Mouse (Mus musculus): ENCODE data around the gene Gm21903. TPM values are rescaled to one million over a fixed set of nuclear protein-coding genes. Genes with fewer than 3 reads are reported as not detected.
"Not testable (repeated sequence)": the region's sequence is repeated elsewhere in the genome, so short reads cannot be mapped to it uniquely, and the experiment has no call there.

Gene Gm21903
- not detected in 2 replicates for polyA plus RNA-seq (2015; fragmentation: Nextera tagmentation; extraction: Ambion mirVana)

GRCm38 (mm10) chr17:39043241-39043640 lies at the start of gene Gm21903:
Gm21903 (minus strand) TSS chr17:39043341.
- ATAC-seq (ENCODE audit: low FRiP score) = no peak
- 0 out of 2 replicates have a peak, but pooled peaks cover 3% of the 10 kb centered on the region for H3K9me3 ChIP-seq
- no peaks in the 10 kb centered on the region for H3K27me3 ChIP-seq
- no peak within 1 kb of the TSS for H3K27ac ChIP-seq
- H3K36me3 ChIP-seq = no peaks in the 10 kb centered on the region
- H3K4me3 ChIP-seq = no peak within 1 kb of the TSS
- H3K9ac ChIP-seq = no peak within 1 kb of the TSS
- no peaks in the 10 kb centered on the region for H3K4me1 ChIP-seq (replicated peaks)
- no peak within 1 kb of the TSS for H3K4me2 ChIP-seq

DNA sequence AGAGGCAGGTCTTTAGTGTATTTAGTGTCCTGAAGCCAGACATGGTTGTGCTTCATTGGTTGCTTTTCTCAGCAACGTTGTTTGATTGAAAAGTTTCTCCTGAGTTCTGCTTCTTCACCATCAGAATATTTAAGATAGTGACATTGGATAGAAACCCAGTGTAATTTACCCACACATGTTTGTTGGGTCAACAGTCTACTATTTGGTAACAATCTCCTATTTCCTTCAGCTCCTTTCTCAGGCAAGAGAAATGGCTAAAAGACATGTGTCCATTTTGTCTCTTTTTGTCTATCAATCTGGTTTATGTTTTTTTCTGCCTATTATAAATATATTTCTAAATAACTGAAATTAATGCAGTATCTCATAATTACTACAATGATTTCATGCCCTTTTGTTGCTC lies 33.8 kb upstream of the Gm21903 start, which contains the start of gene Esp23:
Gene Esp23, minus strand, starts transcription at position 101 of the 400 bp plus-strand sequence.
- Histone ChIP-seq H3K4me2 (no peak within 1 kb of the TSS), H3K4me3 (no peak within 1 kb of the TSS), H3K4me1 (replicated peaks) (no peaks in the 10 kb centered on the region), H3K36me3 (no peaks in the 10 kb centered on the region), H3K9ac (no peak within 1 kb of the TSS), H3K27me3 (no peaks in the 10 kb centered on the region), H3K27ac (no peak within 1 kb of the TSS), H3K9me3 (peaks cover 11% of the 10 kb centered on the region; the same call in 1 of the 2 replicates)
- WGBS = 57% methylated on average over 1 of the region's 1 CpGs
- ATAC-seq (ENCODE audit: low FRiP score) = no peak

GRCm38 (mm10) chr17:39063641-39064040 lies 20.5 kb upstream of the Gm21903 start:
- no peak overlapping the region for H3K4me2 ChIP-seq
- no peaks in the 10 kb centered on the region for H3K36me3 ChIP-seq
- H3K4me1 ChIP-seq (replicated peaks) = no peaks in the 10 kb centered on the region
- no peaks in the 10 kb centered on the region for H3K27me3 ChIP-seq
- H3K27ac ChIP-seq = no peak overlapping the region
- no peak overlapping the region for H3K9ac ChIP-seq
- ATAC-seq (ENCODE audit: low FRiP score) = no peak
- H3K4me3 ChIP-seq = no peak overlapping the region
- H3K9me3 ChIP-seq = peaks cover 9% of the 10 kb centered on the region; the same call in 1 of the 2 replicates

DNA sequence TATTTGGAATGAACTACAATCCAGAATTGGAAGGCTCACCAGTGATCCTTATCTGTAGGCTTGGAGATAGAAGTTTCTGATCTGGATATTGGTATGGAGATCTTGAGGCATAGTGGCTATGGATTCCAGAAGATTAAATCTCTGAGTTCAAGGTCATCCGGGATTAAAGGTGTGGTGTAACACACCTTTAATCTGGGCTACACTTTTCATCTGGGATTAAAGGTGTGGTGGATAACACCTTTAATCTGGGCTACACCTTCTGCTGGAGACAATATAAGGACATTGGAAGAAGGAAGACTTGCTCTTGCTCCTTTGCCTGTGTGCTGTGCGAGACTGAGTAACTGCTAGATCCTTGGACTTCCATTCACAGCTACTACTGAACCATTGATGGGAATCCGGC lies 6.7 kb downstream of the Gm21903 start, which contains the start of gene Esp24:
Gene Esp24, plus strand, starts transcription at position 301 of the 400 bp plus-strand sequence.
- H3K9ac ChIP-seq; H3K4me3 ChIP-seq; H3K4me2 ChIP-seq; H3K4me1 ChIP-seq (replicated peaks); H3K9me3 ChIP-seq; H3K27ac ChIP-seq; H3K36me3 ChIP-seq; ATAC-seq (ENCODE audit: low FRiP score); H3K27me3 ChIP-seq: not testable (repeated sequence)
- WGBS = 88% methylated on average over 3 of the region's 3 CpGs

DNA sequence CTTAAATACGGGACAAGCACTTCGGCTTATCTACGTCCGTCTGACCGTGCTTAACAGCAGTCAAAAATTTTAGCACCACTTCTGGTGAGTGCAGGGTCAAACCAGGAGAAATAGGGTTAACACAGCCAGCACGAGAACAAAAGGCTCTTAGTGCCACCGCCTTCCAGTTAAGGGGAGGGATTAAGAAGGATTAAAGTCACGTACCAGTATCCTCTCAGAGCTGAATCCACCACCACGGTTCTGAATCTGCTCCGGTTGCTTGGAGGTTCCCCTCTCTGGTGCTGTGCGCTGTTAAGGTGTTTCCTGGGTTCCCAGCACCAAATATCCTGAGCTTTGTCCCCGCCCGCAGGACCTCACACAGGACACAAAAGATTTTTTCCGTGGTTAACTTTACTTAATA lies 26.0 kb downstream of the Gm21903 start:
- Histone ChIP-seq H3K4me2 (no peak overlapping the region), H3K4me3 (no peak overlapping the region), H3K27me3 (no peaks in the 10 kb centered on the region), H3K9me3 (peaks cover 12% of the 10 kb centered on the region), H3K4me1 (replicated peaks) (no peaks in the 10 kb centered on the region), H3K9ac (no peak overlapping the region), H3K36me3 (no peaks in the 10 kb centered on the region), H3K27ac (no peak overlapping the region)
- 65% methylated on average over 14 of the region's 14 CpGs for WGBS
- no peak for ATAC-seq (ENCODE audit: low FRiP score)

- 0 out of 2 replicates have a peak, but pooled peaks have one; percentile 24 for ATAC-seq (ENCODE audit: low FRiP score)
- 42% methylated on average over 30 of the region's 30 CpGs for WGBS
- H3K27ac ChIP-seq = no peak overlapping the region
- H3K9me3 ChIP-seq = no peaks in the 10 kb centered on the region
- H3K4me2 ChIP-seq = peak overlapping the region; percentile 48
- no peaks in the 10 kb centered on the region for H3K27me3 ChIP-seq
- no peak overlapping the region for H3K9ac ChIP-seq
- H3K4me3 ChIP-seq = peak overlapping the region; percentile 32
- no peaks in the 10 kb centered on the region for H3K36me3 ChIP-seq
- H3K4me1 ChIP-seq (replicated peaks) = no peaks in the 10 kb centered on the region
These were observed 32.2 kb downstream of the Gm21903 start for GRCm38 (mm10) chr17:39010675-39011638.

DNA sequence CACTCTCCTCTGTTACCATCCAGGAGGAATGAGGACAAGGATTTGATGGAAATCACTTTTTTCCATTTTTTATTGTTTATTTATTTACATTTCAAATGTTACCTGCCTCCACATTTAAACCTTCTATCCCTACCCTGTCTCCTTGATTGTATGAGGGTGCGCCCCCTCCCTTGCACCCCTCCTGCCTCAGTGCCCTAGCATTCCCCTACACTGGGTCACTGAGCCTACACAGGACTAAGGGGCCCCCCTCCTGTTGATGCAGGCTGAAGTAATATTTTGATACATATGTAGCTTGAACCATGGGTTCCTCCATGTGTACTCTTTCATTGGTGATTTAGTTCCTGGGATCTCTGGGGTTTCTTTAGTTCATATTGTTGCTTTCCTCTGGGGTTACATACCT lies 33.3 kb downstream of the Gm21903 start:
- WGBS = 88% methylated on average over 1 of the region's 1 CpGs
- Histone ChIP-seq H3K4me3 (no peak overlapping the region), H3K27me3 (no peaks in the 10 kb centered on the region), H3K4me2 (no peak overlapping the region), H3K27ac (no peak overlapping the region), H3K9me3 (no peaks in the 10 kb centered on the region), H3K36me3 (no peaks in the 10 kb centered on the region), H3K4me1 (replicated peaks) (no peaks in the 10 kb centered on the region), H3K9ac (no peak overlapping the region)
- ATAC-seq (ENCODE audit: low FRiP score) = no peak

Other genes with a start within 250 kb of the Gm21903 start
- gene Esp24, start 6.6 kb downstream of the Gm21903 start, polyA plus RNA-seq (2015; fragmentation: Nextera tagmentation; extraction: Ambion mirVana) = not detected in 2 replicates
- gene Esp23, start 33.7 kb upstream of the Gm21903 start, polyA plus RNA-seq (2015; fragmentation: Nextera tagmentation; extraction: Ambion mirVana) = not detected in 2 replicates
- not detected in 2 replicates for gene Esp22, start 52.0 kb upstream of the Gm21903 start, polyA plus RNA-seq (2015; fragmentation: Nextera tagmentation; extraction: Ambion mirVana)